Mouse (Mus musculus) liver, adult 2 months (tissue): ENCODE data around the gene Olfr794. TPM values are rescaled to one million over a fixed set of nuclear protein-coding genes. Genes with fewer than 3 reads are reported as not detected.

Source experiments
- DNase-seq: peaks from one replicate; pipeline ENCODE4 v3.0.0-alpha.2; 2011; ENCODE audit warnings: low read depth, low spot score; ENCODE audit errors: extremely low read depth
- H3K27ac ChIP-seq: fragments of 200-500 bp; replicated peaks from 2 replicates; pipeline ENCODE4 v1.5.1; 2012; ENCODE audit warnings: low read depth, mild to moderate bottlenecking, control low read depth, inconsistent platforms, low read length; ENCODE audit not compliant: insufficient read depth
- H3K27me3 ChIP-seq: fragments of 200-500 bp; 2 replicates; pipeline ENCODE4 v1.6.1; 2012; ENCODE audit warnings: mild to moderate bottlenecking, moderate library complexity, low read length, inconsistent platforms; ENCODE audit not compliant: control insufficient read depth, insufficient read depth
- H3K36me3 ChIP-seq: fragments of 200-500 bp; 2 replicates; pipeline ENCODE4 v1.6.1; 2012; ENCODE audit warnings: low read length, inconsistent platforms; ENCODE audit not compliant: control insufficient read depth, insufficient read depth
- H3K4me1 ChIP-seq: fragments of 200-500 bp; 2 replicates; pipeline ENCODE4 v1.6.1; 2011; ENCODE audit warnings: low read length; ENCODE audit not compliant: control insufficient read depth, insufficient read depth
- H3K4me3 ChIP-seq: fragments of 200-500 bp; 2 replicates; pipeline ENCODE4 v1.5.1; 2011; ENCODE audit warnings: low read depth, mild to moderate bottlenecking, control low read depth, low read length, moderate library complexity; ENCODE audit not compliant: insufficient read depth
- H3K79me2 ChIP-seq: fragments of 200-500 bp; 2 replicates; pipeline ENCODE4 v1.6.1; 2012; ENCODE audit warnings: inconsistent platforms, mild to moderate bottlenecking, low read length, moderate library complexity; ENCODE audit not compliant: control insufficient read depth, insufficient read depth
- H3K9ac ChIP-seq: fragments of 200-500 bp; 2 replicates; pipeline ENCODE4 v1.6.1; 2012; ENCODE audit warnings: low read depth, mild to moderate bottlenecking, control low read depth, inconsistent platforms, low read length
- CTCF ChIP-seq: fragments of 200-500 bp; IDR thresholded peaks from 2 replicates; pipeline ENCODE4 v1.5.1; 2011; ENCODE audit warnings: low read depth, low read length, control low read depth
- POLR2A ChIP-seq: fragments of 200-500 bp; IDR thresholded peaks from 2 replicates; pipeline ENCODE4 v1.6.1; 2011; ENCODE audit warnings: low read length, control low read depth; ENCODE audit not compliant: insufficient read depth; ENCODE audit errors: extremely low read depth
- WGBS: fragments of 180-500 bp; shearing (Covaris S2); methylation state at CpG from one replicate; pipeline ENCODE4 v1.1.7; 2018; 5-methylcytosine and 5-hydroxymethylcytosine counted together
- polyA plus RNA-seq: library from polyadenylated mRNA; depleted of rRNA; stranded (reverse); fragments of >200 nt; gene quantifications from 2 replicates; pipeline ENCODE4 v1.2.3, GENCODE M21; 2012; rRNA removed
- total RNA-seq: library from RNA; depleted of rRNA; stranded (reverse); fragments of >200 nt; gene quantifications from 2 replicates; pipeline ENCODE4 v1.2.3, GENCODE M21; 2014; rRNA removed

Gene Olfr794
- total and polyA plus RNA-seq, 2 experiments, result not detected

GRCm38 (mm10) chr10:129621724-129622123 lies 54.3 kb downstream of the Olfr794 start:
- H3K27me3 ChIP-seq, result no peaks in the 10 kb centered on the region
- H3K9ac ChIP-seq, result no peak overlapping the region
- DNase-seq, result no peak
- H3K79me2 ChIP-seq, result no peaks in the 10 kb centered on the region
- H3K4me1 ChIP-seq, result no peaks in the 10 kb centered on the region
- no peaks in the 10 kb centered on the region for H3K36me3 ChIP-seq
- TF ChIP-seq CTCF (no peak), POLR2A (no peak)
- WGBS, result 12% methylated on average over 1 of the region's 1 CpGs
- H3K27ac ChIP-seq, result no peak overlapping the region
- no peak overlapping the region for H3K4me3 ChIP-seq

Other genes with a start within 250 kb of the Olfr794 start
- gene Olfr780, start 249.5 kb upstream of the Olfr794 start, total RNA-seq, result not detected in 2 replicates
- gene Olfr780, start 249.5 kb upstream of the Olfr794 start, polyA plus RNA-seq, result not detected in 2 replicates
- not detected in 2 replicates for gene Olfr781, start 238.8 kb upstream of the Olfr794 start, total RNA-seq
- not detected in 2 replicates for gene Olfr781, start 238.8 kb upstream of the Olfr794 start, polyA plus RNA-seq
- not detected in 2 replicates for gene Olfr782, start 218.8 kb upstream of the Olfr794 start, total RNA-seq
- not detected in 2 replicates for gene Olfr782, start 218.8 kb upstream of the Olfr794 start, polyA plus RNA-seq
- 0.09 and 0.13 TPM in 2 replicates for gene Olfr784, start 183.6 kb upstream of the Olfr794 start, total RNA-seq
- gene Olfr784, start 183.6 kb upstream of the Olfr794 start, polyA plus RNA-seq, result not detected in 2 replicates
- gene Olfr785, start 162.2 kb upstream of the Olfr794 start, total RNA-seq, result not detected in 2 replicates
- not detected in 2 replicates for gene Olfr785, start 162.2 kb upstream of the Olfr794 start, polyA plus RNA-seq
- not detected in 2 replicates for gene Olfr786, start 140.3 kb upstream of the Olfr794 start, total RNA-seq
- gene Olfr786, start 140.3 kb upstream of the Olfr794 start, polyA plus RNA-seq, result not detected in 2 replicates
- gene Olfr787, start 105.8 kb upstream of the Olfr794 start, total RNA-seq, result not detected in 2 replicates
- gene Olfr787, start 105.8 kb upstream of the Olfr794 start, polyA plus RNA-seq, result not detected in 2 replicates
- gene Olfr788, start 96.7 kb upstream of the Olfr794 start, total RNA-seq, result not detected in 2 replicates
- gene Olfr788, start 96.7 kb upstream of the Olfr794 start, polyA plus RNA-seq, result not detected in 2 replicates
- not detected in 2 replicates for gene Olfr789, start 82.9 kb upstream of the Olfr794 start, total RNA-seq
- gene Olfr789, start 82.9 kb upstream of the Olfr794 start, polyA plus RNA-seq, result not detected in 2 replicates
- not detected in 2 replicates for gene Olfr790, start 69.2 kb upstream of the Olfr794 start, total RNA-seq
- not detected in 2 replicates for gene Olfr790, start 69.2 kb upstream of the Olfr794 start, polyA plus RNA-seq
- not detected in 2 replicates for gene Olfr791, start 45.9 kb upstream of the Olfr794 start, total RNA-seq
- gene Olfr791, start 45.9 kb upstream of the Olfr794 start, polyA plus RNA-seq, result not detected in 2 replicates
- gene Olfr792, start 28.5 kb upstream of the Olfr794 start, total RNA-seq, result not detected in 2 replicates
- gene Olfr792, start 28.5 kb upstream of the Olfr794 start, polyA plus RNA-seq, result not detected in 2 replicates
- gene Olfr796, start 44.9 kb downstream of the Olfr794 start, total RNA-seq, result not detected in 2 replicates
- not detected in 2 replicates for gene Olfr796, start 44.9 kb downstream of the Olfr794 start, polyA plus RNA-seq
- not detected in 2 replicates for gene Olfr798, start 60.3 kb downstream of the Olfr794 start, total RNA-seq
- gene Olfr798, start 60.3 kb downstream of the Olfr794 start, polyA plus RNA-seq, result not detected in 2 replicates
- gene Olfr799, start 69.8 kb downstream of the Olfr794 start, total RNA-seq, result not detected in 2 replicates
- gene Olfr799, start 69.8 kb downstream of the Olfr794 start, polyA plus RNA-seq, result not detected in 2 replicates
- not detected in 2 replicates for gene Olfr800, start 90.0 kb downstream of the Olfr794 start, total RNA-seq
- gene Olfr800, start 90.0 kb downstream of the Olfr794 start, polyA plus RNA-seq, result not detected in 2 replicates
- gene Olfr801, start 106.2 kb downstream of the Olfr794 start, total RNA-seq, result not detected in 2 replicates
- not detected in 2 replicates for gene Olfr801, start 106.2 kb downstream of the Olfr794 start, polyA plus RNA-seq
- not detected in 2 replicates for gene Olfr802, start 120.5 kb downstream of the Olfr794 start, total RNA-seq
- gene Olfr802, start 120.5 kb downstream of the Olfr794 start, polyA plus RNA-seq, result not detected in 2 replicates
- gene Olfr803, start 126.6 kb downstream of the Olfr794 start, total RNA-seq, result not detected in 2 replicates
- not detected in 2 replicates for gene Olfr803, start 126.6 kb downstream of the Olfr794 start, polyA plus RNA-seq
- not detected in 2 replicates for gene Olfr804, start 135.6 kb downstream of the Olfr794 start, total RNA-seq
- gene Olfr804, start 135.6 kb downstream of the Olfr794 start, polyA plus RNA-seq, result not detected in 2 replicates
- gene Olfr805, start 161.7 kb downstream of the Olfr794 start, total RNA-seq, result not detected in 2 replicates
- not detected in 2 replicates for gene Olfr805, start 161.7 kb downstream of the Olfr794 start, polyA plus RNA-seq
- gene Olfr806, start 174.3 kb downstream of the Olfr794 start, total RNA-seq, result not detected in 2 replicates
- gene Olfr806, start 174.3 kb downstream of the Olfr794 start, polyA plus RNA-seq, result not detected in 2 replicates
- gene Olfr807, start 190.1 kb downstream of the Olfr794 start, total RNA-seq, result not detected in 2 replicates
- not detected in 2 replicates for gene Olfr807, start 190.1 kb downstream of the Olfr794 start, polyA plus RNA-seq
- not detected in 2 replicates for gene Olfr808, start 197.8 kb downstream of the Olfr794 start, total RNA-seq
- not detected in 2 replicates for gene Olfr808, start 197.8 kb downstream of the Olfr794 start, polyA plus RNA-seq
- not detected in 2 replicates for gene Olfr809, start 207.0 kb downstream of the Olfr794 start, total RNA-seq
- not detected in 2 replicates for gene Olfr809, start 207.0 kb downstream of the Olfr794 start, polyA plus RNA-seq
- gene Olfr810, start 227.3 kb downstream of the Olfr794 start, total RNA-seq, result not detected in 2 replicates
- not detected in 2 replicates for gene Olfr810, start 227.3 kb downstream of the Olfr794 start, polyA plus RNA-seq
- not detected in 2 replicates for gene Olfr811, start 236.7 kb downstream of the Olfr794 start, total RNA-seq
- gene Olfr811, start 236.7 kb downstream of the Olfr794 start, polyA plus RNA-seq, result not detected in 2 replicates